Comparison of ENCODE assay signal across 25 mouse cellular contexts in the genomic region with DNA sequence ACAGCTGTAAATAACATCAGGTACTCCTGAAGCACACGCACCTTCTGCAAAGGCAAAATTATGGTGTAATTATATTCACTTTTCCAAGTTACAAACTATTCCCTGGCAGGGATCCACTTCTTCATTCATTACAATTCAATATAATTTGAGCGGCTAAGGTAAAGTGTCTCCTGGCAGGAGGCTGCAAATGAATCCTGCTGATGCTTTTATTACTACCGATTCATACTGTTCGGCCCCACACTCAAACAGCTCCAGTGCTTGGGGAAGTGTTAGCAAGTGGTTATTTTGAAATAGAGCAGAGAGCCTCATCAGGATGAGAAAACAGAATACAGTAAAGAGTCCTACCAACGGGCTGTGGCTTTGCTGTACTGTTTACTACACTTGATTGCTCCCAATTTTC.
DNase-seq lines count a peak whose midpoint lies in the region; ATAC-seq lines count a peak whose summit lies in the region.
"Had no signal": no experiment of that assay in that cellular context is flagged by ENCODE, and none has a peak within 500 bp of the region (broad histone marks: within the 10 kb centered on the region; RNA-seq: fewer than 3 reads in every experiment).

No protein-coding gene starts in this region.

- no peak for DNase-seq in hindbrain, embryonic 11.5 days (ENCODE audit: low spot score)
- no peak for DNase-seq in neural tube, embryonic 10.5 days (ENCODE audit: extremely low spot score, low spot score)
- DNase-seq in urinary bladder, postnatal 36 days (ENCODE audit: low spot score in 2 of 2), result no peak
- DNase-seq: adrenal gland, adult 2 months; adrenal gland, postnatal 25 days; cerebellum, adult 11 months; cerebellum, adult 2 months; cerebellum, adult 9-11 months; cerebellum, postnatal 25 days; gastrocnemius, postnatal 25 days; heart, adult 18-20 months; heart, postnatal 10 days; heart, postnatal 36 days had no signal

- H3K4me1 ChIP-seq in hindbrain, embryonic 16.5 days (ENCODE audit: control insufficient read depth, insufficient read depth, low read depth, low read length), result no peaks in the 10 kb centered on the region
- no peaks in the 10 kb centered on the region for H3K4me1 ChIP-seq in hindbrain, embryonic 11.5 days (replicated peaks; ENCODE audit: control insufficient read depth, insufficient read depth, low read length)
- 0 out of 2 replicates have a peak, but pooled peaks cover 3% of the 10 kb centered on the region for H3K4me1 ChIP-seq in neural tube, embryonic 13.5 days (replicated peaks)
- H3K4me1 ChIP-seq in neural tube, embryonic 14.5 days (ENCODE audit: control insufficient read depth, insufficient read depth, low read length), result no peaks in the 10 kb centered on the region
- H3K4me1 ChIP-seq: embryonic facial prominence, embryonic 12.5 days; embryonic facial prominence, embryonic 15.5 days; heart, embryonic 12.5 days; heart, embryonic 15.5 days; hindbrain, embryonic 10.5 days; hindbrain, embryonic 15.5 days had no signal

- no peak overlapping the region for H3K9ac ChIP-seq in hindbrain, embryonic 16.5 days (ENCODE audit: low read depth, low read length)
- no peak overlapping the region for H3K9ac ChIP-seq in hindbrain, embryonic 11.5 days (ENCODE audit: low read depth, low read length)
- no peak overlapping the region for H3K9ac ChIP-seq in neural tube, embryonic 13.5 days
- H3K9ac ChIP-seq in neural tube, embryonic 14.5 days (replicated peaks; ENCODE audit: low read depth, low read length), result no peak overlapping the region
- H3K9ac ChIP-seq: embryonic facial prominence, embryonic 12.5 days; embryonic facial prominence, embryonic 15.5 days; heart, embryonic 12.5 days; heart, embryonic 15.5 days; hindbrain, embryonic 15.5 days had no signal

- WGBS in hindbrain, embryonic 16.5 days, result 54% methylated on average over 5 of the region's 5 CpGs
- WGBS in hindbrain, embryonic 11.5 days, result 83% methylated on average over 5 of the region's 5 CpGs
- WGBS in neural tube, embryonic 13.5 days, result 49% methylated on average over 5 of the region's 5 CpGs
- 55% methylated on average over 5 of the region's 5 CpGs for WGBS in neural tube, embryonic 14.5 days

- H3K4me2 ChIP-seq in hindbrain, embryonic 16.5 days (ENCODE audit: low read length), result no peak overlapping the region
- no peak overlapping the region for H3K4me2 ChIP-seq in hindbrain, embryonic 11.5 days (replicated peaks; ENCODE audit: low read depth, low read length)
- no peak overlapping the region for H3K4me2 ChIP-seq in neural tube, embryonic 13.5 days
- H3K4me2 ChIP-seq in neural tube, embryonic 14.5 days (ENCODE audit: low read depth, low read length), result no peak overlapping the region
- H3K4me2 ChIP-seq: embryonic facial prominence, embryonic 12.5 days; embryonic facial prominence, embryonic 15.5 days; heart, embryonic 12.5 days; heart, embryonic 15.5 days; hindbrain, embryonic 15.5 days had no signal

- no peak overlapping the region for H3K4me3 ChIP-seq in hindbrain, embryonic 16.5 days (ENCODE audit: low read length)
- no peak overlapping the region for H3K4me3 ChIP-seq in hindbrain, embryonic 11.5 days (ENCODE audit: low read depth, low read length)
- H3K4me3 ChIP-seq in neural tube, embryonic 13.5 days, result no peak overlapping the region
- no peak overlapping the region for H3K4me3 ChIP-seq in neural tube, embryonic 14.5 days (ENCODE audit: low read depth, low read length)
- H3K4me3 ChIP-seq: embryonic facial prominence, embryonic 12.5 days; embryonic facial prominence, embryonic 15.5 days; heart, embryonic 12.5 days; heart, embryonic 15.5 days; hindbrain, embryonic 10.5 days; hindbrain, embryonic 15.5 days had no signal

- no peaks in the 10 kb centered on the region for H3K9me3 ChIP-seq in hindbrain, embryonic 16.5 days (ENCODE audit: control insufficient read depth, low read length)
- H3K9me3 ChIP-seq in hindbrain, embryonic 11.5 days (ENCODE audit: control insufficient read depth, low read length), result no peaks in the 10 kb centered on the region
- no peaks in the 10 kb centered on the region for H3K9me3 ChIP-seq in neural tube, embryonic 13.5 days
- no peaks in the 10 kb centered on the region for H3K9me3 ChIP-seq in neural tube, embryonic 14.5 days (ENCODE audit: control insufficient read depth, low read length)
- H3K9me3 ChIP-seq: embryonic facial prominence, embryonic 12.5 days; embryonic facial prominence, embryonic 15.5 days; heart, embryonic 12.5 days; heart, embryonic 15.5 days; hindbrain, embryonic 10.5 days; hindbrain, embryonic 15.5 days had no signal

- no peaks in the 10 kb centered on the region for H3K27me3 ChIP-seq in hindbrain, embryonic 16.5 days (replicated peaks; ENCODE audit: control insufficient read depth, insufficient read depth, low read length)
- no peaks in the 10 kb centered on the region for H3K27me3 ChIP-seq in hindbrain, embryonic 11.5 days (ENCODE audit: control insufficient read depth, insufficient read depth, low read length)
- no peaks in the 10 kb centered on the region for H3K27me3 ChIP-seq in neural tube, embryonic 13.5 days
- H3K27me3 ChIP-seq in neural tube, embryonic 14.5 days (ENCODE audit: control insufficient read depth, insufficient read depth, low read length), result no peaks in the 10 kb centered on the region
- H3K27me3 ChIP-seq: embryonic facial prominence, embryonic 12.5 days; embryonic facial prominence, embryonic 15.5 days; heart, embryonic 12.5 days; heart, embryonic 15.5 days; hindbrain, embryonic 15.5 days had no signal

- no peaks in the 10 kb centered on the region for H3K36me3 ChIP-seq in hindbrain, embryonic 16.5 days (ENCODE audit: control insufficient read depth, insufficient read depth, low read length)
- H3K36me3 ChIP-seq in hindbrain, embryonic 11.5 days (ENCODE audit: control insufficient read depth, insufficient read depth, low read length), result no peaks in the 10 kb centered on the region
- H3K36me3 ChIP-seq in neural tube, embryonic 13.5 days, result no peaks in the 10 kb centered on the region
- no peaks in the 10 kb centered on the region for H3K36me3 ChIP-seq in neural tube, embryonic 14.5 days (ENCODE audit: control insufficient read depth, insufficient read depth, low read length)
- H3K36me3 ChIP-seq: embryonic facial prominence, embryonic 12.5 days; embryonic facial prominence, embryonic 15.5 days; heart, embryonic 12.5 days; heart, embryonic 15.5 days; hindbrain, embryonic 10.5 days; hindbrain, embryonic 15.5 days had no signal

- peak; percentile 4; the same call in 1 of the 2 replicates for ATAC-seq in hindbrain, embryonic 16.5 days
- no peak for ATAC-seq in hindbrain, embryonic 11.5 days (ENCODE audit: low FRiP score)
- peak; percentile 56; the same call in 1 of the 2 replicates for ATAC-seq in neural tube, embryonic 13.5 days (ENCODE audit: low read depth)
- peak; percentile 34; the same call in 1 of the 2 replicates for ATAC-seq in neural tube, embryonic 14.5 days (ENCODE audit: low read depth)
- ATAC-seq: CD4-positive, CD25-positive, alpha-beta regulatory T cell, adult 4 months; inflammation-experienced regulatory T-cells, adult 6 months; intestine, embryonic 16.5 days had no signal

- no peak overlapping the region for H3K27ac ChIP-seq in hindbrain, embryonic 16.5 days (ENCODE audit: low read depth, low read length)
- no peak overlapping the region for H3K27ac ChIP-seq in hindbrain, embryonic 11.5 days (ENCODE audit: low read depth, low read length)
- H3K27ac ChIP-seq in neural tube, embryonic 13.5 days (replicated peaks), result no peak overlapping the region
- H3K27ac ChIP-seq in neural tube, embryonic 14.5 days (ENCODE audit: low read depth, low read length), result no peak overlapping the region
- H3K27ac ChIP-seq: embryonic facial prominence, embryonic 12.5 days; embryonic facial prominence, embryonic 15.5 days; heart, embryonic 15.5 days; hindbrain, embryonic 10.5 days; hindbrain, embryonic 15.5 days had no signal
